Mouse (Mus musculus): ENCODE measurements around the gene Napb.

The Napb gene

DNA sequence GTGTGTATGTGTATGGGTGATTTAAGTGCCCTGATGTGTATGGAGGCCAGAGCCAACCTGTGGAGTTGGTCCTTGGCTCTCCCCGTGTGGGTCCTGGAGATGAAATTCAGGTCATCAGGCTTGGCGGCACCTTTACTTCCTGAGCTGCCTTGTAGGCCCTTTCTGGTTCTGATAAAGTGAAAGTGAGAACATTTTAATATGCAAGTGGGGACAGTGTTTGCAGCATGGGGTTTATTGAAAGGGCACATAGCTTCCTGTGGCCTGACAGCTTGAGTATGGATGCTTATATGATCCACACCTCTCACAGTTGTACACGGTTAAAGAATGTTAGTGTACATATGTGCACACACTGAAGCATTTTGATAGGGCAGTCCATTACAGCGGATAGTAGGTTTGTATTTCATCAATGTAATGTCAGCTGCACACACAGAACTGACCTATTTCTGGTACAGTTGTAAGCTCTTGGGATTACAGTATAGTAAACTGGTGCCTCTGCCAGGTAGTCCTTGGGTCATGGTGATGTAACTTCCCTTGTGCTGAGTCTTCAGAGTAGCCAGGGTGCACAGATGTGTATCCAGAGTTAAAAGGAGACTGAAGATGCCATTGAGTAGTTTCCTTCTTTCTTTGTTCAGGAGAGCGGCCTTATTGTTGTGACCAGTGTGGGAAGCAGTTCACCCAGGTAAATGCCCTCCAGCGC, 42.7 kb downstream of the Napb start:
- DNase-seq (ENCODE audit: low spot score in 2 of 2), result no peak

DNA sequence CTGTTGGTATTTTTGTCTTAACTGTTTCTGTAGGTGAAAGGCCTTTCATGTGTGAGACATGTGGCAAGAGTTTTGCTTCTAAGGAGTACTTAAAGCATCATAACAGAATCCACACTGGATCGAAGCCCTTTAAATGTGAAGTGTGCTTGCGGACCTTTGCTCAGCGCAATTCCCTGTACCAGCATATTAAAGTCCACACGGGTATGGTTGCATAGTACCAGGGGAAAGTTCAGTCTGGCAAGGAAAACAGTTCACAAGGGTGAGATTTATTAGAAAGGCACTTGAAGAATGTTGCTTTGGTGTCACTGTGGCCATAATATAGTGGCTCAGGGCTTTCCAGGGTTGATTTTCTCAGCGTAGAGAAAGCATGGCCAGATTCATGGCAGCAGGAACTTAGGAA, 44.3 kb downstream of the Napb start:
- no peak for DNase-seq (ENCODE audit: low spot score in 2 of 2)

DNA sequence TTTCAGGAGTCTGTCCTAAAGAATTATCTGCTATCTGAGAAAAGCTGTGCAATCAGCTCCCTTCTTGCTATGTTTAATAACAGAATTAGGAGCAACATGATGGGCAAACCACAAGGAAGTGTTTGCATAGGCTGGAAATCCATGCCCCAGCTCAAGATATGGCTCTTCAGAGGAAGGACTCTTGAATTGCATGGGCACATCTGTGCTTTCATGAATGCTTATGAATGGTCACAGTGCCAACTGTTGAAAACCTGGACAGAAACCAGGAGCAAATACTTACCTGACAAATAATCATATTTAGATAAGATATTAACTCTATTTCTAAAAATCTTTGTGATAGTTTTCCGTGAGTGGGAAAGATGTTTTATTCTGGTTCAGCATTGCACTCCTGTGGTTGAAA, 45.4 kb downstream of the Napb start:
- no peak for DNase-seq (ENCODE audit: low spot score in 2 of 2)

DNA sequence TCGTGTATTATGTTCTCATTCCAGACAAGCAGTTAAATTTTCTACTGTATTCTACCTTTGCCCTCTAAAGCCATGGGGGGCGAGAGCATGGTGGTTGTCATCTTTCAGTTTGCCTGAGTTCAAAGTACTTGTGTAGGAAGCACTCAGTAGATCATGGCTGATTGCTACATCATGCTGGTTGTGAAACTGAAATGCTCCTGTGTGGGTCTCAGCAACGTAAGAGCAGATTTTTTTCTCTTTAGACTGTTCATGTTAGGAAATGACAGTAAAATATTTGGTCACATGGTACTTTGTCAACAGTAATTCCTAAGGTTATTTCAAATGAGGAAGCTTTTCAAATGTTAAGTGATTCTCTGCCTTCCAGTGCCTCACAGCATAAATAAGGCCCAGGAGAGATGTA, 46.6 kb downstream of the Napb start:
- DNase-seq (ENCODE audit: low spot score in 2 of 2), result no peak

DNA sequence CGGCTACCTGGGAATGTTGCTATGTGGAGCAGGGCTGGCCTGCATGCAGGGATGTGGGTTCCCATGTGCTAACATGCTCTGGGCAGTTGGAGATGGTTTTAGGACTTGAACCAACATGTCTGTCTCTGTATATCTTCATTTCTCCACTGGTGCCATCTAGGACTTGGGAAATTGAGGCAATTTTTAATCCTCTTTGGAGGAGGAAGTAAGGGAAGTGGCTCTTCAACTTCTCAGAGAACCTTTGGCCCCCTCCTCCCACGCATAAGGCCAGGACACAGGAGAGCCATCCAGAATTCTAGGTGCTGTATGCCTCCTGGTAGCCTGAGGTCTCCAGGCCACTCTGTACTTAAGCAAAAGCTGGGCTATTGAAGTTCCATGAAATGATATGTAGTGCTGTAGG, 47.3 kb downstream of the Napb start:
- DNase-seq (ENCODE audit: low spot score in 2 of 2), result no peak

DNA sequence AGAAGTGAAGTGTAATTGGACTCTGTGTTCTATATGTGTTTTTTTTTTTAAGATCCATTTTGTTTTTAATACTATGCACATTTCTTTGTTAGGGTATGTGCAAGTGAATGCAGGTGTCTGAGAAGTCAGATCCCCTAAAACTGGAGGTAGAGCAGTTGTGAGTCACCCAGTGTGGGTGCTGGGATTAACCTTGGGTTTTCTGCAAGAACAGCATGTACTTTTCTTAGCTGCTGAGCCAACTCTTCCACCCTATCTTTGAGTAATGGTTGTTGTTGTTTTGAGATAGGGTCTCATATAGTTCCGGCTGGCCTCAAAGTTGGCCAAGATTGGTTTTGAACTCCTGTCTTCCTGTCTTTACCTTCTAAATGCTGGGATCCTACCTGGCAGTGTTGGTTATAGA, 49.2 kb downstream of the Napb start:
- DNase-seq (ENCODE audit: low spot score in 2 of 2), result no peak

DNA sequence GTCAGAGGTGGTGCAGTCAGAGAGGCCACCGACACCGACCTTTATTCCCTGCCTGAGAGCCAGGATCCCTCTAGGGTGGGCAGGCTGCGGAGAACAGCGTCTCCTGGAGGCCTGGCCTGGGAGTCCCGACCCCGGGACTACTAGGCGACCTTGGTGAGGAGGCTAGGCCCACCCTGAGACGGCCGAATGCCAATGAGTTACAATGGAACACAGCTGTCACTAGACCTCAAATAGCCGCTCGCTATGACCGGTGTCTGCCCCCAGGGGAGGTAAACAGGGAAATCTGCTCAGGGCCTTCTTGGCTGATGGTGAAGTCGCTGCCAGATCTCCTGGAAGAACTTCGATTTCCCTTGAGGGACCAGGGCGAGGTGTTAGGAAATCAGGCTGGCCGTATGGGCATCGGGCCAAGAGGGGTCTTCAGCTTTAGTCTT, 50.8 kb downstream of the Napb start:
- peak in 1 of 2 experiments; percentile 42 for DNase-seq (ENCODE audit: low spot score in 2 of 2)

DNA sequence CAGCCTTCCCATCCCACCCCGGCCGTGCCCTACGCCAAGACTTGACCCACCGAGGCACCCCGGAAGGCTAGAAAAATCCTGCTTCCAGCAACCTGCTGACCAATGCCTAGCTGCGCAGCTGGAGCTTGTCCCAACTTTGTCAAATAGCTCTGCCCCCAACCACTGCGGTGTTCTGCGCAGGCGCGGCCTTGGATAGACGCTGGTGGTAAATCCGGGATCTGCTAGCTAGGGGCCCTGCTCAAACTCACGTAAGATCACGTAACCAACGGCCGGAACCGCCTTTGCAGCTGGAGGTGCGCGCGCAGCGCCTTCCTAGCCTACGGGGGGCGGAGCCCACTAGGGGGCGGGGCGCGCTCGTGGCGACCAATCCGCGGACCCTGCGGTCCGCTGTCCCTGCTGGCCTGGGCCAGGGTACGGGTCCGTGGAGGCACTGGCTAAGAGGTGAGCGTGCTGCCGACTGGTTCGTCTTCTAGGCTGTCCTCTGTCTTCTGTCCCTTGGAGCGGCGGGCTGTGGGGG, 51.4 kb downstream of the Napb start, which contains the start of gene Gzf1:
Gene Gzf1 (plus strand): TSS at position 249 of the 517 bp plus-strand sequence.
- DNase-seq (ENCODE audit: low spot score in 2 of 2), result peak; percentile 98 to 99

DNA sequence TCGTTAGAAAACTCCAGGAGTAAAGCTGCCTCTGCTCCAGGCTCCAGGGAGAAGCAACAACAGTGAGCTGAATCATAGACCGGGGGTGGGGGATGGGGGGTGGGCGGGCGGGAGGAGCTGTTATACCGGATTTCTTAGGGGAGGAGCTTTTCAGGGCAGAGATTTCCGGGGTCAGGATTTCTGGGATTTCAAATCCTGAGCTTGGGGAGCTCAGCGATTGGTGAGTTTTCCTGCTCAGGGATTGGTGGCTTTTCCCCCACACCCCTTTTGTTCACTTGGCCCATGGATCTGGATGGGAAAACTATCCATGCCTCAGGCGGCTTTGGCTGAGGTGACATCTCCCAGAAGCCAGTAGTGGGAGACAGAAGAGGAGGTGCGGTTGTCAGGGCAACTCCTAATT, 52.9 kb downstream of the Napb start:
- DNase-seq (ENCODE audit: low spot score in 2 of 2), result peak; percentile 52 to 67

DNA sequence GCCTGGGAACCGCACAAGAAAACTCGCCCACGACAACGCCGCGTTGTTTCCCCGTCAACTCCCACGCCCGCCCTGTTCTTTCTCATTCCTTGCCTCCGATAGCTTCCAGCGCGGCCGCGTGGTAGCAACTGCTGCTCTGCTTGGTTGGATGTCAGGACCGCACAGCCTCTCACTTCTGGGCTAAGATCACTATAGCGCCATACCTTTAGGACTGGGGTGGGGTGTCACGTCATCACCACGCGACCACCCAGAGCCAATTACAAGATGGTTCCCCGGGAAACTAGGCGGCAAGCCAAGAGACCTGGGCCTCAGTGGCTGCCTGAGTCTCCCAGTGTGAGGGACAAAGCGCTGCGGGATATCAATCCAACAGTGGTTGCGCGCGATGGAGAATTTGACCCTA, 54.5 kb downstream of the Napb start:
- peak in 1 of 2 experiments; percentile 85 for DNase-seq (ENCODE audit: low spot score in 2 of 2)

DNA sequence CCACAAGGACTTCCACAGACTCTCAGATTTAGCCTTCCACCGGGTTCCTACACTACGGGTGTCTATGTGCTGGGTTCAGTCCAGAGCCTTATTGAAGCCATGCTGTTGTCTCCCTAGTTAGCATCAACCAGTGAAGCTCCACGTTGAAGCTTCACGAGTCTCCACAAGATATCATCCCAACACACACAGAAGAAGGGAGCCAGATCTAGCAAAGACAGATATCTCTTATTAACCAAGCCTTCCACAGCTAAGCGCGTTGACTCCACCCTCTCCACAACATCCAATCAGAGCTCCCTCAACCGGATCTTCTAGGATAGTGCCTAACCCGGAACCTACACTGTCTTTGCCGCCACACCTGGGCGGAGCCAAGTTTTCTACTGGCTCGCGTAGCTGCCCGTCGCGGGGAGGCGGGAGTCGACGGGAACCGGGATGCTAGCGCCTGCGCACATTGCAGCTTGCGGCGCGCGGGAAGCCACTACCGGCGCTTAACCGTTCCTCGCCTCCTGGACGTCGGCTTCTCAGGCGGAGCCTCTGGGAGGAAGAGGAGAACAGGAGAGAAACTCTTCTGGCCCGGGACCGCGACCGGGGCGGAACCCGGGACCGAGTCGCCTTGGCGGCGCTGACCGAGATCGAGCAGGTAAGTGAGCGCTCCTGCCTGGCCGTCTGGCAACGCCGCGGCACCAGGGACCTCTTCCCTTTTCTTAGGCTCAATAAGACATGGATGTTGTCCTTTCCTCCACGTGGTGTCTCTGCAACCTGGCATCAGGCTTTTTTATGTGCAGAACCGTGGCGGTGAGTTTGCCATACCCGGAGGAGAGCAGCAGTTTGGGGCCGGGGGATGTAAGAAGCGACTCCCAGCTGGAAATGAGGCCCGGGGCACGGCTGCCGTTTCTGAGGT, 59.8 kb downstream of the Napb start, which contains the start of gene Nxt1:
Gene Nxt1 (plus strand): TSS at position 403 of the 898 bp plus-strand sequence.
- peak; percentile 95 to 99 for DNase-seq (ENCODE audit: low spot score in 2 of 2)

DNA sequence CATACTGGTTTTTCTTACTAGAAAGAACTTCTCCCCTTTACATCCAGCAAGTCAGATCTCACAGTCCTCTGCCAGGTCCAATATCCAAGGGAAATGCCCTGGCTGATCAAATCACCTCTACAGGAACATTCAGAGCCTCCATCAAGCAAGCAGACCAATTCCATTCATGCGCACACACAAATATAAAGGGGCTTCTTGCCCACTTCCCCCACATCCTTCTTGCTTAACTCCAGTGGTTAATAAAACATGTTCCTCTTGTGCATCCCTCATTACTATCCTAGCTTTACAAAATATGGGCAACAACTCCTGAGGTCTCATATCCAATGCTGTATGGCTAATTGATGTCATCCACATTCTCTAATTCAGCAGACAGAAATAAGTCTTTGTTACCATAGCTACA, 68.8 kb downstream of the Napb start:
- DNase-seq (ENCODE audit: low spot score in 2 of 2), result no peak

DNA sequence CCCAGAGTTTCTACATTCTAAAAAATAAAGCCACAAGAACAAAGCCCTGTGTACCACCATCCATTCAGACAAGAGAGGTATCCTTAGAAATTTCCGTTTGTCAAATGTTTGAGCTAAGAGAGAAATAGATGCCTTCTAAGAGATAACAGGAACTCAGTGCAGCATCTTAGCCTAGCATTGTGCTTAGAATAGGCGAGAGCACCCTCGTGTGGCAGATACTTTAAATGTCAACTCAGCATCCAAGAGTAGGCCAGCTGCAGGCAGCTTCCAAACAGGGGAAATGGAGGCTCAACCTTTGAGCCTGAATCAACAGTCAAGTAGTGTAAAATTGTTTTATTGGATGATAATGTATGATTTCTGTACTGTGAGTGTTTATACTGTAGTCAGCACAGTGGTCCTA, 77.3 kb downstream of the Napb start:
- peak in 1 of 2 experiments; percentile 84 for DNase-seq (ENCODE audit: low spot score in 2 of 2)

DNA sequence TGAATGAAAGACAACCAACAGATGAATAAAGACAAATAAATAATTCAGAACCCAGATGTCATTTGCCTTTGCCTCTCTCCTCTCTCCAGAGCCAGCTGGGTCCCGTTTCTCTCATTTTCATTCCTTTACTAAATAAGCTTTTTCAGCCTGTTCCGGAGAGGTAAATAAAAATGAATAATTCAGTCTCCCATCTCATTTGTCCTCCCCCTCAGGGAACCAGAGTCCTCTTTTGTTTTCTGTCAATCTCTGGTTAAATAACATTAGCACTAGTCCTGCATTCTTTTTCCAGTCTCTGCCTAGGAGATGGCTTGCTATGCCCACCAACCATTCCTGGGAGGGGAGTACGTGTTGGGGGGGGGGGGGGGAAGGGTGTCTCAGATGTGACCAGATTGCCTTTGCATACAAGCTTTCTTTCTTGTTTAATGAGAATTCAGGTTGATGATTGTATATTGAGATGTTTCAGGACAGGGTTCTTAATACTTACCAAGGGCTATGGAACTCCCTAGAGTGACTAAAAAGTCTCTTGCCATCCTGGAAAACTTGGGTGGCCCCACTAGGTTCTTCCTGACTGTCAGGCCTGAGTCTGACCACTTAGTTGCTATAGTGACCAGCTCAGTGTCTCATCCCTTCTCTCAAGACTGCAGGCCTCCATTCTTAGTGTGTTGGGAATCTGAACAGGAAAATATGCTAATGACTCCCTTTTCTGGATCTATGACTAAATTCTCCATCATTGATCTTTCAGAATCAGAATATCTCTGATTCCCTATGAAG, 81.5 kb downstream of the Napb start:
- DNase-seq (ENCODE audit: low spot score in 2 of 2), result no peak

DNA sequence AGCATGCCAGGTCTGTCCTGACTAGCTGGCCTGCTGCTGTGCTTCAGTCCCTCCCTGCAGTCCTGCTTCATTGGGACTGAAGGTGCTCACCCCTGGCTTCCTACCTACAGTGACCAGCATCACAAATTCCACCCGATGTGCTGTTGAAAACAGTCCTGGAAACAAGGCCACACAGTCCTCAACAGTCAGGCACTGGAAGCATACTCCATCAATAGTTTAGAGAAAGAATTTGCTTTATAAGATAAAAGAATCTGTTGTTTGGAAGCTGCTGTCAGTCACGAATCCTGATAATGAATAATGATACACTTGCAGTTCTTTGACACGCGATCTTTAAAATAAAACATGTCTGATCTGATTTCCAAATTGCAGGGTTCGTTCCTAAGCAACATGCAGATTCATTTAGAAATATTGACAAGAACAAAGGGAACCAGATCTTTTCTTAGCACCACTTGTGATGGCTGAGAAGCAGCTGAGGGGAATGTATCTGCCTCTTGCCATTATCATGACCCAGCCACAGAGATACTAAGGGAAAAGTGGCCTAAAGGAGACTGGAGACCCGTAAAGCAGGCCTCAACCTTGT, 87.8 kb downstream of the Napb start:
- peak in 1 of 2 experiments; percentile 14 for DNase-seq (ENCODE audit: low spot score in 2 of 2)
